Mouse (Mus musculus) forebrain, embryonic 10.5 days (tissue): ENCODE measurements around the gene Erbb4. TPM values are rescaled to one million over a fixed set of nuclear protein-coding genes. Genes with fewer than 3 reads are reported as not detected.

ENCODE experiments used
- DNase-seq: peaks from one replicate; pipeline ENCODE4 v3.0.0-alpha.2; 2017; ENCODE audit warnings: low spot score; ENCODE audit errors: extremely low spot score
- H3K27ac ChIP-seq: fragments of 300-500 bp; sonication (generic); 2 replicates; pipeline ENCODE4 v1.5.1; 2016; ENCODE audit warnings: mild to moderate bottlenecking
- H3K27me3 ChIP-seq: fragments of 300-500 bp; sonication (generic); 2 replicates; pipeline ENCODE4 v1.6.1; 2016; ENCODE audit warnings: mild to moderate bottlenecking; ENCODE audit not compliant: poor library complexity, severe bottlenecking
- H3K36me3 ChIP-seq: fragments of 300-500 bp; sonication (generic); replicated peaks from 2 replicates; pipeline ENCODE4 v1.6.1; 2016; ENCODE audit warnings: mild to moderate bottlenecking, moderate library complexity
- H3K4me1 ChIP-seq: fragments of 300-500 bp; sonication (generic); 2 replicates; pipeline ENCODE4 v1.6.1; 2016
- H3K4me3 ChIP-seq: fragments of 300-500 bp; sonication (generic); 2 replicates; pipeline ENCODE4 v1.5.1; 2016; ENCODE audit warnings: mild to moderate bottlenecking, moderate library complexity
- H3K9me3 ChIP-seq: fragments of 300-500 bp; sonication (generic); 2 replicates; pipeline ENCODE4 v1.6.1; 2016; ENCODE audit warnings: mild to moderate bottlenecking, moderate library complexity
- WGBS: fragments of 180-500 bp; shearing (Covaris S2); methylation state at CpG from one replicate; pipeline ENCODE4 v1.1.7; 2016; 5-methylcytosine and 5-hydroxymethylcytosine counted together
- polyA plus RNA-seq: library from polyadenylated mRNA; unstranded; fragments of >200 nt; fragmentation: Nextera tagmentation; extraction: Ambion mirVana; gene quantifications from 2 replicates; pipeline ENCODE4 v1.2.1, GENCODE M21; 2016

The Erbb4 gene
- polyA plus RNA-seq, 1 experiment from 2014 or later = 2.2 TPM

- 35% methylated on average over 3 of the region's 3 CpGs for WGBS
- H3K27ac ChIP-seq = no peak overlapping the region
- H3K36me3 ChIP-seq = no peaks in the 10 kb centered on the region
- H3K27me3 ChIP-seq = no peaks in the 10 kb centered on the region
- peaks cover 11% of the 10 kb centered on the region for H3K4me1 ChIP-seq
- DNase-seq = no peak
- no peak overlapping the region for H3K4me3 ChIP-seq
- no peaks in the 10 kb centered on the region for H3K9me3 ChIP-seq
Observed at GRCm38 (mm10) chr1:68178580-68178979, 929.3 kb downstream of the Erbb4 start.

GRCm38 (mm10) chr1:68155253-68155652, 952.6 kb downstream of the Erbb4 start:
- H3K9me3 ChIP-seq = no peaks in the 10 kb centered on the region
- H3K36me3 ChIP-seq = no peaks in the 10 kb centered on the region
- WGBS = 75% methylated on average over 1 of the region's 1 CpGs

GRCm38 (mm10) chr1:68150572-68150971, 957.3 kb downstream of the Erbb4 start:
- no peaks in the 10 kb centered on the region for H3K4me1 ChIP-seq
- no peak for DNase-seq
- no peaks in the 10 kb centered on the region for H3K9me3 ChIP-seq
- H3K27me3 ChIP-seq = no peaks in the 10 kb centered on the region
- no peak overlapping the region for H3K27ac ChIP-seq
- no peak overlapping the region for H3K4me3 ChIP-seq
- no peaks in the 10 kb centered on the region for H3K36me3 ChIP-seq
- WGBS = 91% methylated on average over 2 of the region's 2 CpGs

More at GRCm38 (mm10) chr1:68155253-68155652, 952.6 kb downstream of the Erbb4 start:
- Histone ChIP-seq H3K4me3 (no peak overlapping the region), H3K4me1 (no peaks in the 10 kb centered on the region), H3K27me3 (no peaks in the 10 kb centered on the region), H3K27ac (no peak overlapping the region)
- DNase-seq = no peak

GRCm38 (mm10) chr1:68142562-68143350, 965.1 kb downstream of the Erbb4 start:
- Histone ChIP-seq H3K4me1 (peaks cover 11% of the 10 kb centered on the region), H3K4me3 (no peak overlapping the region), H3K27me3 (no peaks in the 10 kb centered on the region), H3K36me3 (no peaks in the 10 kb centered on the region), H3K9me3 (no peaks in the 10 kb centered on the region), H3K27ac (no peak overlapping the region)
- WGBS = 63% methylated on average over 7 of the region's 7 CpGs
- no peak for DNase-seq

- no peak for DNase-seq
- no peaks in the 10 kb centered on the region for H3K4me1 ChIP-seq
Observed at GRCm38 (mm10) chr1:68134943-68135342, 972.9 kb downstream of the Erbb4 start.

GRCm38 (mm10) chr1:68134450-68134849, 973.4 kb downstream of the Erbb4 start:
- no peak overlapping the region for H3K27ac ChIP-seq
- DNase-seq = no peak

More at GRCm38 (mm10) chr1:68134943-68135342, 972.9 kb downstream of the Erbb4 start:
- Histone ChIP-seq H3K27me3 (no peaks in the 10 kb centered on the region), H3K9me3 (no peaks in the 10 kb centered on the region), H3K36me3 (no peaks in the 10 kb centered on the region), H3K4me3 (no peak overlapping the region), H3K27ac (no peak overlapping the region)

GRCm38 (mm10) chr1:68123541-68123940, 984.3 kb downstream of the Erbb4 start:
- 94% methylated on average over 2 of the region's 2 CpGs for WGBS
- no peak overlapping the region for H3K27ac ChIP-seq
- no peaks in the 10 kb centered on the region for H3K9me3 ChIP-seq
- H3K4me1 ChIP-seq = no peaks in the 10 kb centered on the region
- DNase-seq = no peak
- no peak overlapping the region for H3K4me3 ChIP-seq
- no peaks in the 10 kb centered on the region for H3K36me3 ChIP-seq
- H3K27me3 ChIP-seq = no peaks in the 10 kb centered on the region

More at GRCm38 (mm10) chr1:68134450-68134849, 973.4 kb downstream of the Erbb4 start:
- Histone ChIP-seq H3K27me3 (no peaks in the 10 kb centered on the region), H3K4me3 (no peak overlapping the region), H3K36me3 (no peaks in the 10 kb centered on the region), H3K4me1 (no peaks in the 10 kb centered on the region), H3K9me3 (no peaks in the 10 kb centered on the region)
- 90% methylated on average over 2 of the region's 2 CpGs for WGBS

- H3K27me3 ChIP-seq = no peaks in the 10 kb centered on the region
- H3K9me3 ChIP-seq = no peaks in the 10 kb centered on the region
- no peak overlapping the region for H3K4me3 ChIP-seq
- DNase-seq = no peak
- 0 out of 2 replicates have a peak, but pooled peaks cover 6% of the 10 kb centered on the region for H3K4me1 ChIP-seq
- WGBS = 84% methylated on average over 7 of the region's 7 CpGs
- no peaks in the 10 kb centered on the region for H3K36me3 ChIP-seq
- no peak overlapping the region for H3K27ac ChIP-seq
Observed at GRCm38 (mm10) chr1:68120364-68120763, 987.5 kb downstream of the Erbb4 start.

GRCm38 (mm10) chr1:68115721-68116120, 992.1 kb downstream of the Erbb4 start:
- WGBS = 88% methylated on average over 5 of the region's 5 CpGs
- Histone ChIP-seq H3K36me3 (no peaks in the 10 kb centered on the region), H3K4me1 (0 out of 2 replicates have a peak, but pooled peaks cover 6% of the 10 kb centered on the region), H3K27ac (no peak overlapping the region), H3K9me3 (no peaks in the 10 kb centered on the region), H3K4me3 (no peak overlapping the region), H3K27me3 (no peaks in the 10 kb centered on the region)
- DNase-seq = no peak

GRCm38 (mm10) chr1:68106543-68106860, 1001.4 kb downstream of the Erbb4 start:
- no peak overlapping the region for H3K27ac ChIP-seq
- no peak for DNase-seq
- 81% methylated on average over 3 of the region's 3 CpGs for WGBS
- no peaks in the 10 kb centered on the region for H3K4me1 ChIP-seq
- H3K9me3 ChIP-seq = no peaks in the 10 kb centered on the region
- H3K27me3 ChIP-seq = no peaks in the 10 kb centered on the region
- no peaks in the 10 kb centered on the region for H3K36me3 ChIP-seq
- no peak overlapping the region for H3K4me3 ChIP-seq

GRCm38 (mm10) chr1:68105834-68106542, 1001.9 kb downstream of the Erbb4 start:
- no peaks in the 10 kb centered on the region for H3K9me3 ChIP-seq
- H3K4me3 ChIP-seq = no peak overlapping the region
- no peaks in the 10 kb centered on the region for H3K27me3 ChIP-seq
- H3K4me1 ChIP-seq = no peaks in the 10 kb centered on the region
- 69% methylated on average over 7 of the region's 7 CpGs for WGBS
- no peak for DNase-seq
- H3K27ac ChIP-seq = no peak overlapping the region
- H3K36me3 ChIP-seq = no peaks in the 10 kb centered on the region

- Histone ChIP-seq H3K9me3 (no peaks in the 10 kb centered on the region), H3K4me3 (no peak overlapping the region), H3K27ac (no peak overlapping the region), H3K36me3 (no peaks in the 10 kb centered on the region), H3K27me3 (no peaks in the 10 kb centered on the region), H3K4me1 (peaks cover 5% of the 10 kb centered on the region; the same call in 1 of the 2 replicates)
- WGBS = 37% methylated on average over 1 of the region's 1 CpGs
- no peak for DNase-seq
Observed at GRCm38 (mm10) chr1:68089623-68090022, 1018.2 kb downstream of the Erbb4 start.

- H3K27ac ChIP-seq = no peak overlapping the region
- 82% methylated on average over 4 of the region's 4 CpGs for whole genome bisulfite sequencing
Observed at GRCm38 (mm10) chr1:68056494-68056893, 1051.4 kb downstream of the Erbb4 start.

More at GRCm38 (mm10) chr1:68056494-68056893, 1051.4 kb downstream of the Erbb4 start:
- H3K4me1 ChIP-seq = no peaks in the 10 kb centered on the region
- no peaks in the 10 kb centered on the region for H3K9me3 ChIP-seq
- H3K36me3 ChIP-seq = no peaks in the 10 kb centered on the region
- no peak overlapping the region for H3K4me3 ChIP-seq
- peaks cover 21% of the 10 kb centered on the region for H3K27me3 ChIP-seq
- DNase-seq = no peak
